Mouse (Mus musculus) liver, adult 2 months (tissue): ENCODE data around the gene Myo19.

Experiments
- CTCF ChIP-seq: fragments of 200-500 bp; IDR thresholded peaks from 2 replicates; pipeline ENCODE4 v1.5.1; 2011; ENCODE audit warnings: low read depth, low read length, control low read depth
- POLR2A ChIP-seq: fragments of 200-500 bp; IDR thresholded peaks from 2 replicates; pipeline ENCODE4 v1.6.1; 2011; ENCODE audit warnings: low read length, control low read depth; ENCODE audit not compliant: insufficient read depth; ENCODE audit errors: extremely low read depth

- no peak for TF ChIP-seq CTCF
- no peak for TF ChIP-seq POLR2A
Measured at GRCm38 (mm10) chr11:84920981-84921380, 41.0 kb downstream of the Myo19 start.
